Mouse (Mus musculus) MEL (cell line): ENCODE measurements around the gene Whrn. TPM values are rescaled to one million over a fixed set of nuclear protein-coding genes. Genes with fewer than 3 reads are reported as not detected.

Experiments
- DNase-seq: peaks from one replicate; pipeline ENCODE4 v3.0.0; 2011; ENCODE audit warnings: low read depth, low spot score
- H3K27ac ChIP-seq: 2 replicates; pipeline ENCODE4 v1.5.1; 2012; ENCODE audit warnings: low read depth, mild to moderate bottlenecking, control low read depth, low read length, moderate library complexity; ENCODE audit not compliant: control insufficient read depth
- H3K27me3 ChIP-seq, 2 experiments: fragments of 150-350 bp in 1 of 2; sonication (generic) in 1 of 2; 2 replicates each; pipeline ENCODE4 v1.6.1; 2012; ENCODE audit warnings: low read length in 2 of 2, mild to moderate bottlenecking in 2 of 2, improper control_type of control experiment in 1 of 2, moderate library complexity in 1 of 2; ENCODE audit not compliant: insufficient read depth in 2 of 2, control insufficient read depth in 1 of 2
- H3K36me3 ChIP-seq, 2 experiments: 2 replicates each; pipeline ENCODE4 v1.6.1; 2012 to 2014; ENCODE audit warnings: low read length in 2 of 2, improper control_type of control experiment in 1 of 2, inconsistent platforms in 1 of 2, mild to moderate bottlenecking in 1 of 2; ENCODE audit not compliant: insufficient read depth in 2 of 2, control insufficient read depth in 1 of 2
- H3K4me1 ChIP-seq, 2 experiments: fragments of 150-350 bp in 1 of 2; sonication (generic) in 1 of 2; 2 replicates each; pipeline ENCODE4 v1.6.1; 2012; ENCODE audit warnings: low read length in 2 of 2, improper control_type of control experiment in 1 of 2, mild to moderate bottlenecking in 1 of 2; ENCODE audit not compliant: insufficient read depth in 2 of 2, control insufficient read depth in 1 of 2
- H3K4me3 ChIP-seq, 2 experiments: fragments of 150-350 bp in 1 of 2; sonication (generic) in 1 of 2; 2 replicates each; pipeline ENCODE4 v1.5.1; 2012; ENCODE audit warnings: low read depth in 2 of 2, low read length in 2 of 2, mild to moderate bottlenecking in 2 of 2, moderate library complexity in 2 of 2, control low read depth in 1 of 2, improper control_type of control experiment in 1 of 2; ENCODE audit not compliant: control insufficient read depth in 1 of 2, insufficient read depth in 1 of 2
- H3K79me2 ChIP-seq: 2 replicates; pipeline ENCODE4 v1.6.1; 2012; ENCODE audit warnings: mild to moderate bottlenecking, low read length, moderate library complexity; ENCODE audit not compliant: control insufficient read depth, poor library complexity, insufficient read depth
- H3K9ac ChIP-seq: 2 replicates; pipeline ENCODE4 v1.6.1; 2012; ENCODE audit warnings: low read depth, mild to moderate bottlenecking, control low read depth, low read length, moderate library complexity; ENCODE audit not compliant: control insufficient read depth, poor library complexity, severe bottlenecking
- H3K9me3 ChIP-seq: fragments of 150-350 bp; sonication (generic); replicated peaks from 2 replicates; pipeline ENCODE4 v1.6.1; 2012; ENCODE audit warnings: mild to moderate bottlenecking, low read length, improper control_type of control experiment, moderate library complexity; ENCODE audit not compliant: insufficient read depth
- BHLHE40 ChIP-seq: IDR thresholded peaks from 2 replicates; pipeline ENCODE4 v1.6.1; 2012; ENCODE audit warnings: low read depth, mild to moderate bottlenecking, inconsistent platforms, low read length, improper control_type of control experiment, borderline replicate concordance
- CTCF ChIP-seq, 3 experiments: IDR thresholded peaks in 2 of 3; conservative IDR thresholded peaks in 1 of 3; 2 replicates each; pipeline ENCODE4 v1.5.1; 2011 to 2012; ENCODE audit warnings: low read length in 3 of 3, low read depth in 2 of 3, mild to moderate bottlenecking in 2 of 3, improper control_type of control experiment in 1 of 3, inconsistent platforms in 1 of 3, mixed read lengths in 1 of 3, moderate library complexity in 1 of 3; ENCODE audit not compliant: control insufficient read depth in 1 of 3, insufficient read depth in 1 of 3, poor library complexity in 1 of 3, severe bottlenecking in 1 of 3
- ELF1 ChIP-seq: IDR thresholded peaks from 2 replicates; pipeline ENCODE4 v1.6.1; 2014; ENCODE audit warnings: low read depth, mild to moderate bottlenecking, inconsistent platforms, low read length, improper control_type of control experiment, moderate library complexity
- GABPA ChIP-seq: IDR thresholded peaks from 2 replicates; pipeline ENCODE4 v1.6.1; 2012; ENCODE audit warnings: low read depth, mild to moderate bottlenecking, inconsistent platforms, low read length, improper control_type of control experiment, moderate library complexity
- GATA1 ChIP-seq: IDR thresholded peaks from 2 replicates; pipeline ENCODE4 v1.6.1; 2011; ENCODE audit warnings: low read depth, low read length, improper control_type of control experiment
- JUND ChIP-seq: IDR thresholded peaks from 2 replicates; pipeline ENCODE4 v1.6.1; 2011; ENCODE audit warnings: low read depth, mild to moderate bottlenecking, improper control_type of control experiment, low read length
- KAT2A ChIP-seq: conservative IDR thresholded peaks from 2 replicates; pipeline ENCODE4 v1.6.1; 2012; ENCODE audit warnings: low read depth, low read length, improper control_type of control experiment, inconsistent platforms
- MEF2A ChIP-seq: IDR thresholded peaks from 2 replicates; pipeline ENCODE4 v1.6.1; 2014; ENCODE audit warnings: low read depth, mild to moderate bottlenecking, inconsistent platforms, low read length, improper control_type of control experiment; ENCODE audit not compliant: poor library complexity, insufficient replicate concordance, severe bottlenecking; ENCODE audit errors: extremely low read depth
- MXI1 ChIP-seq: IDR thresholded peaks from 2 replicates; pipeline ENCODE4 v1.6.1; 2011; ENCODE audit warnings: mild to moderate bottlenecking, low read depth, low read length, improper control_type of control experiment
- MYB ChIP-seq: IDR thresholded peaks from 2 replicates; pipeline ENCODE4 v1.6.1; 2011; ENCODE audit warnings: mild to moderate bottlenecking, low read depth, low read length, improper control_type of control experiment
- NELFE ChIP-seq: IDR thresholded peaks from 2 replicates; pipeline ENCODE4 v1.6.1; 2011; ENCODE audit warnings: low read depth, low read length, improper control_type of control experiment
- NRF1 ChIP-seq: IDR thresholded peaks from 2 replicates; pipeline ENCODE4 v1.6.1; 2014; ENCODE audit warnings: low read depth, mild to moderate bottlenecking, inconsistent platforms, low read length, improper control_type of control experiment, moderate library complexity; ENCODE audit not compliant: poor library complexity, insufficient read depth, severe bottlenecking
- POLR2AphosphoS2 ChIP-seq: IDR thresholded peaks from 2 replicates; pipeline ENCODE4 v1.6.1; 2011; ENCODE audit warnings: low read length, improper control_type of control experiment
- POLR2AphosphoS5 ChIP-seq: IDR thresholded peaks from 2 replicates; pipeline ENCODE4 v1.6.1; 2012; ENCODE audit warnings: low read depth, borderline replicate concordance, mild to moderate bottlenecking, inconsistent platforms, low read length, moderate library complexity, mixed read lengths
- RAD21 ChIP-seq: IDR thresholded peaks from 2 replicates; pipeline ENCODE4 v1.6.1; 2011; ENCODE audit warnings: mild to moderate bottlenecking, low read depth, low read length, improper control_type of control experiment
- RCOR1 ChIP-seq: IDR thresholded peaks from 2 replicates; pipeline ENCODE4 v1.6.1; 2012; ENCODE audit warnings: low read depth, mild to moderate bottlenecking, inconsistent platforms, low read length, improper control_type of control experiment
- SMC3 ChIP-seq: IDR thresholded peaks from 2 replicates; pipeline ENCODE4 v1.6.1; 2011; ENCODE audit warnings: low read depth, low read length, improper control_type of control experiment
- TAL1 ChIP-seq: IDR thresholded peaks from 2 replicates; pipeline ENCODE4 v1.6.1; 2012; ENCODE audit warnings: mild to moderate bottlenecking, inconsistent platforms, low read length, moderate library complexity, mixed read lengths
- TBP ChIP-seq: IDR thresholded peaks from 2 replicates; pipeline ENCODE4 v1.8.0; 2011; ENCODE audit warnings: low read depth, low read length, improper control_type of control experiment
- TCF12 ChIP-seq: IDR thresholded peaks from 2 replicates; pipeline ENCODE4 v1.6.1; 2014; ENCODE audit warnings: low read depth, mild to moderate bottlenecking, inconsistent platforms, low read length, improper control_type of control experiment, moderate library complexity
- UBTF ChIP-seq: IDR thresholded peaks from 2 replicates; pipeline ENCODE4 v1.6.1; 2012; ENCODE audit warnings: low read depth, mild to moderate bottlenecking, inconsistent platforms, low read length, improper control_type of control experiment, moderate library complexity, borderline replicate concordance; ENCODE audit not compliant: insufficient read depth
- USF1 ChIP-seq: IDR thresholded peaks from 2 replicates; pipeline ENCODE4 v1.6.1; 2014; ENCODE audit warnings: low read depth, mild to moderate bottlenecking, inconsistent platforms, low read length, improper control_type of control experiment, moderate library complexity
- USF2 ChIP-seq, 2 experiments: IDR thresholded peaks; 2 replicates each; pipeline ENCODE4 v1.6.1; 2011 to 2012; ENCODE audit warnings: improper control_type of control experiment in 2 of 2, low read length in 2 of 2, borderline replicate concordance in 1 of 2, inconsistent platforms in 1 of 2, low read depth in 1 of 2, mild to moderate bottlenecking in 1 of 2; ENCODE audit not compliant: insufficient read depth in 1 of 2
- ZMIZ1 ChIP-seq: IDR thresholded peaks from 2 replicates; pipeline ENCODE4 v1.6.1; 2012; ENCODE audit warnings: low read depth, mild to moderate bottlenecking, inconsistent platforms, low read length, improper control_type of control experiment, moderate library complexity
- ZNF384 ChIP-seq: IDR thresholded peaks from 2 replicates; pipeline ENCODE4 v1.6.1; 2012; ENCODE audit warnings: low read depth, mild to moderate bottlenecking, inconsistent platforms, low read length, improper control_type of control experiment
- polyA plus RNA-seq, 2 experiments: library from polyadenylated mRNA; stranded (reverse) in 1 of 2; unstranded in 1 of 2; fragments of >175 nt in 1 of 2; fragments of >200 nt in 1 of 2; gene quantifications; 2 replicates each; pipeline versions ENCODE4 v1.2.1 to v1.2.4; 2012; ENCODE audit warnings: low replicate concordance in 2 of 2, low read depth in 1 of 2; ENCODE audit not compliant: insufficient read length in 2 of 2, insufficient read depth in 1 of 2, missing spikeins in 1 of 2
- total RNA-seq: library from RNA; depleted of rRNA; stranded (reverse); fragments of 300-350 nt; gene quantifications from 2 replicates; pipeline ENCODE4 v1.2.3, GENCODE M21; 2012

Whrn gene
- total and polyA plus RNA-seq, 3 experiments = not detected

GRCm38 (mm10) chr4:63398854-63399609, 96.8 kb downstream of the Whrn start:
- H3K4me1 ChIP-seq = peaks cover 3 to 45% of the 10 kb centered on the region in 2 experiments; a peak in 3 of 4 replicates
- H3K9ac ChIP-seq = no peak overlapping the region

DNA sequence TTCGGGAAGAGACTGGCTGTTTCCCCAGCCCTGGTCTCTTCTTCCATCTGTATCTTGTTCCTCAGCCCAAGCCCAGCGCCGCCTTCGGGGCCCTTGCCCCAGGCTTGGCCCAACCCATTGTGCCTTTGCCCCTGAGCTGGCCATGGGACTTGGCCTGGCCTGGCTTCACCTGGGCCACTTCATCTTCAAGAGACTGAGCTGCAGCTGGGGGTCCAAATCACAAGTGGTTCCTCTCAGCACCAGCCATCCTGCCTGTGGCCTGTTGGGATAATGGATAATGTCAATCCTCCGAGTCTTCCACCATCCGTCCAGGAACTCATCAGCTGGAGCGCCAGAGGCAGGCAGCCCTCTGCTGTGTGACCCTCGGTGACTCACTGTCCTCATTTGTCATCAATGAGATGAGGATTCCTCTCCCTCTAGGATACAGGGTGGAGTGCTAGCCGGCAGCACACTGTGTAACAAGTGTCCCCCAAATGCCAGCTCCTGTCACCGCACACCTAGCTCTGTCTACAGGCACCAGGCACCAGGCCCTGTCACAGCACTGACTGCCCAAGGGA, 97.7 kb downstream of the Whrn start:
- no peak for DNase-seq
- Histone ChIP-seq H3K27me3 (no peaks in the 10 kb centered on the region), H3K4me1 (peaks cover 3 to 42% of the 10 kb centered on the region in 2 experiments; a peak in 3 of 4 replicates), H3K27ac (no peak overlapping the region), H3K36me3 (peaks cover 0 to 26% of the 10 kb centered on the region in 2 experiments; a peak in 3 of 4 replicates), H3K4me3 (no peak overlapping the region), H3K79me2 (no peaks in the 10 kb centered on the region)
- TF ChIP-seq TCF12 = no peak
- TF ChIP-seq ELF1 = no peak
- no peak for TF ChIP-seq TBP
- TF ChIP-seq NRF1 = no peak
- TF ChIP-seq ZMIZ1 = no peak
- no peak for TF ChIP-seq NELFE
- no peak for TF ChIP-seq GATA1
- TF ChIP-seq JUND = no peak
- TF ChIP-seq POLR2AphosphoS2 = no peak
- no peak for TF ChIP-seq CTCF (IDR thresholded peaks at IDR 0.05 in 2 of 3, conservative IDR thresholded peaks at IDR 0.05 in 1 of 3; ENCODE audit: control insufficient read depth in 1 of 3, insufficient read depth in 1 of 3, low read depth in 2 of 3, low read length in 3 of 3, poor library complexity in 1 of 3, severe bottlenecking in 1 of 3)
- TF ChIP-seq MYB = no peak
- no peak for TF ChIP-seq UBTF
- no peak for TF ChIP-seq RCOR1
- TF ChIP-seq, all 39 proteins: peak for 0
- Histone ChIP-seq H3K9ac (no peak overlapping the region), H3K9me3 (no peaks in the 10 kb centered on the region)

More at GRCm38 (mm10) chr4:63398854-63399609, 96.8 kb downstream of the Whrn start:
- Histone ChIP-seq H3K4me3 (no peak overlapping the region), H3K79me2 (no peaks in the 10 kb centered on the region), H3K27me3 (no peaks in the 10 kb centered on the region), H3K27ac (no peak overlapping the region), H3K36me3 (peaks cover 0 to 27% of the 10 kb centered on the region in 2 experiments; a peak in 3 of 4 replicates), H3K9me3 (no peaks in the 10 kb centered on the region)
- DNase-seq = peak; percentile 71
- no peak for TF ChIP-seq RAD21
- no peak for TF ChIP-seq ELF1
- no peak for TF ChIP-seq MEF2A
- no peak for TF ChIP-seq JUND
- no peak for TF ChIP-seq RCOR1
- no peak for TF ChIP-seq USF2 (IDR thresholded peaks at IDR 0.05; ENCODE audit: borderline replicate concordance in 1 of 2, insufficient read depth in 1 of 2, low read depth in 1 of 2, low read length in 2 of 2)
- TF ChIP-seq ZNF384 = no peak
- TF ChIP-seq KAT2A = no peak
- no peak for TF ChIP-seq SMC3
- no peak for TF ChIP-seq BHLHE40
- TF ChIP-seq TAL1 = no peak
- TF ChIP-seq POLR2AphosphoS5 = no peak
- no peak for TF ChIP-seq GATA1
- no peak for TF ChIP-seq USF1
- TF ChIP-seq MXI1 = no peak
- no peak for TF ChIP-seq ZMIZ1
- no peak for TF ChIP-seq UBTF
- no peak for TF ChIP-seq GABPA
- TF ChIP-seq MYB = no peak
